Mouse (Mus musculus) E14TG2a.4 (cell line): ENCODE results near the gene Ttc28.

ENCODE experiments used
- CTCF ChIP-seq: conservative IDR thresholded peaks from 2 replicates; pipeline ENCODE4 v1.5.1; 2014; ENCODE audit warnings: low read length
- NANOG ChIP-seq: IDR thresholded peaks from 2 replicates; pipeline ENCODE4 v1.6.1; 2014; ENCODE audit warnings: borderline replicate concordance, low read length, mixed read lengths
- POU5F1 ChIP-seq: IDR thresholded peaks from 2 replicates; pipeline ENCODE4 v1.6.1; 2014; ENCODE audit warnings: low read length, borderline replicate concordance

GRCm38 (mm10) chr5:111150581-111150980 is 271.0 kb downstream of the Ttc28 start:
- TF ChIP-seq CTCF, result no peak
- TF ChIP-seq POU5F1, result no peak
- no peak for TF ChIP-seq NANOG
